Mouse (Mus musculus) urinary bladder, adult 18-20 months (tissue): ENCODE measurements at regions not wholly inside any gene's neighbourhood (a gene's known extent, or its start where the extent isn't known, plus 50 kb on each side); places are given as distances from the start of the nearest gene placed in this dataset.
A peak's percentile ranks its signal among the peaks of the same experiment; 100 is the strongest.

Source experiments
- DNase-seq, 2 experiments: peaks; one replicate each; pipeline ENCODE4 v3.0.0; 2022; ENCODE audit warnings: low spot score in 2 of 2, mixed read lengths in 2 of 2

- peak in 1 of 2 experiments; percentile 22 for DNase-seq
These were observed 53.5 kb upstream of the Akr1e1 start for GRCm38 (mm10) chr13:4662336-4663101.
